Mouse (Mus musculus): ENCODE data around the gene Derl2. TPM values are rescaled to one million over a fixed set of nuclear protein-coding genes. Genes with fewer than 3 reads are reported as not detected.

Gene Derl2
- 28.8 and 33.1 TPM in 2 replicates for polyA plus RNA-seq (2015; fragmentation: Nextera tagmentation; extraction: Ambion mirVana)

GRCm38 (mm10) chr11:71019201-71020068, at the start of gene Derl2, which contains the start of gene Mis12:
TSS of gene Derl2 (minus strand) at chr11:71019841.
TSS of gene Mis12 (plus strand) at chr11:71019611.
- WGBS: under 1% methylated on average over 71 of the region's 71 CpGs
- Histone ChIP-seq H3K4me3 (peak within 1 kb of the TSS; percentile 87), H3K36me3 (replicated peaks) (0 out of 2 replicates have a peak, but pooled peaks cover 2% of the 10 kb centered on the region), H3K4me2 (peak within 1 kb of the TSS; percentile 84), H3K9ac (peak within 1 kb of the TSS; percentile 89), H3K4me1 (peaks cover 46% of the 10 kb centered on the region), H3K9me3 (no peaks in the 10 kb centered on the region), H3K27me3 (replicated peaks) (no peaks in the 10 kb centered on the region), H3K27ac (peak within 1 kb of the TSS; percentile 90)
- ATAC-seq (replicated peaks): peak; percentile 100

GRCm38 (mm10) chr11:71052554-71052953, 32.9 kb upstream of the Derl2 start:
- Histone ChIP-seq H3K4me1 (no peaks in the 10 kb centered on the region), H3K9ac (no peak overlapping the region), H3K27me3 (replicated peaks) (no peaks in the 10 kb centered on the region), H3K4me3 (no peak overlapping the region), H3K36me3 (replicated peaks) (no peaks in the 10 kb centered on the region), H3K27ac (no peak overlapping the region), H3K9me3 (no peaks in the 10 kb centered on the region), H3K4me2 (no peak overlapping the region)
- no peak for ATAC-seq (replicated peaks)
- 0% methylated on average over 1 of the region's 1 CpGs for WGBS

GRCm38 (mm10) chr11:71039526-71040298, 20.1 kb upstream of the Derl2 start:
- H3K27ac ChIP-seq: no peak overlapping the region
- no peaks in the 10 kb centered on the region for H3K27me3 ChIP-seq (replicated peaks)
- H3K4me2 ChIP-seq: no peak overlapping the region
- ATAC-seq (replicated peaks): no peak
- no peaks in the 10 kb centered on the region for H3K9me3 ChIP-seq
- H3K4me1 ChIP-seq: no peaks in the 10 kb centered on the region
- no peaks in the 10 kb centered on the region for H3K36me3 ChIP-seq (replicated peaks)
- 95% methylated on average over 5 of the region's 5 CpGs for WGBS
- no peak overlapping the region for H3K9ac ChIP-seq
- no peak overlapping the region for H3K4me3 ChIP-seq

GRCm38 (mm10) chr11:71033163-71033761, 13.6 kb upstream of the Derl2 start, which contains the start of gene 6330403K07Rik:
TSS of gene 6330403K07Rik (minus strand) at chr11:71033513.
- H3K4me3 ChIP-seq: peak within 1 kb of the TSS; percentile 67
- H3K4me1 ChIP-seq: peaks cover 28% of the 10 kb centered on the region
- WGBS: under 1% methylated on average over 25 of the region's 31 CpGs
- peak within 1 kb of the TSS; percentile 72 for H3K4me2 ChIP-seq
- H3K27me3 ChIP-seq (replicated peaks): no peaks in the 10 kb centered on the region
- H3K9me3 ChIP-seq: no peaks in the 10 kb centered on the region
- H3K36me3 ChIP-seq (replicated peaks): no peaks in the 10 kb centered on the region
- peak within 1 kb of the TSS; percentile 76 for H3K9ac ChIP-seq
- H3K27ac ChIP-seq: peak within 1 kb of the TSS; percentile 95
- peak; percentile 97 for ATAC-seq (replicated peaks)

DNA sequence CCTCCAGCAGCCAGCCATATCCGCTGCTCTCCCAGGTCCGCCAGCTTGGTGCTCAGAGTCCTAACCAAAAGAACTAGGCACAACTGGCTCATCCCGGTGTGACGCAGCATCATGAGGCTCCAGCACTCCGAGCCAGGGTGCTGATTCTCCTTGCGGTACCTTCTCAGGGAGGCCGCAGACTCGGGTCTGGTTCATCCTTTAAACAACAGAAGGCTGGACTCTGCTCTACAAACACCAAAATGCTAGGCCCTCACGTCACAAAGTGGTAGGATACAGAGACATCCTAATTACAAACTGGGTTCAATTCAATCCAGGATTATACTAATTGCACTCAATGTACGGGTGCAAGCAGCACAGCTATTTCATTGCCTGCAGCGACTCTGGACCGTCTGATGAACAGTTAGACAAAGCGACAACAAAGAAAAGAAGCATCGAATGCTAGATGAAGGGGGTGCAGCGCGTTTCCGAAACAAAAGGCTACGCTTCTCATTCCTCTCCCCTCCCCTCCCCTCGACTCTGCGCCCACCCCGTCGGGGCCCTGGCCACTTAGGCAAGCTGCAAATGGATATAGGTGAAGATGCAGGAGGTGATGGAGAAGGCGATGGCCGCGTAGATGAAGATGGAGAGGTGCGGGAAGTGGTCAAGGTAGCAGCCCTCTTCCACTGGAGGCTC, 13.0 kb upstream of the Derl2 start:
- peak; percentile 68 for ATAC-seq (replicated peaks)
- 3% methylated on average over 26 of the region's 26 CpGs for WGBS
- no peaks in the 10 kb centered on the region for H3K27me3 ChIP-seq (replicated peaks)
- H3K4me2 ChIP-seq: peak overlapping the region; percentile 72
- no peaks in the 10 kb centered on the region for H3K9me3 ChIP-seq
- H3K36me3 ChIP-seq (replicated peaks): peaks cover 4% of the 10 kb centered on the region; the same call in 1 of the 2 replicates
- peak overlapping the region; percentile 95 for H3K27ac ChIP-seq
- H3K9ac ChIP-seq: peak overlapping the region; percentile 76
- peak overlapping the region; percentile 67 for H3K4me3 ChIP-seq
- H3K4me1 ChIP-seq: peaks cover 28% of the 10 kb centered on the region

DNA sequence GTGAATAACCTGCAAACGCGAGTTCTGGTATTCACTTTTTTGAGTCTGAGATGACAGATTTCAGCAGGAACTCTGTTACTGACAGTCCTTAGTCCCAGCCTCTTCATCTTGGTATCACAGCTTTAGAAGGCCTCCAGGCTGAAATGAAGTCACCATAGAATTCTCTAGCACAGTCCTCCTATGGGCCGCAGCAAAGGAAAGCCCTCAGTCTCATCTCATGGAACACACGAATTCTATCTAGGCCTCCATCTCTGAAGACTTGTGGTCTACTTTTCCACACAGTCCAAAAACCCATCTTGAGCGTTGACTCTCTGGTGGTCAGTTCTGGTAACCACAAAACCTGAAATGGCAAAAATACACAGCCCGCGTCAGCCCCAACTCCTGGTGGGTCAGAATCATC, 12.4 kb upstream of the Derl2 start:
- no peak for ATAC-seq (replicated peaks)
- H3K4me2 ChIP-seq: peak overlapping the region; percentile 72
- H3K4me1 ChIP-seq: peaks cover 28% of the 10 kb centered on the region
- no peaks in the 10 kb centered on the region for H3K27me3 ChIP-seq (replicated peaks)
- peak overlapping the region; percentile 95 for H3K27ac ChIP-seq
- H3K9ac ChIP-seq: peak overlapping the region; percentile 76
- H3K9me3 ChIP-seq: no peaks in the 10 kb centered on the region
- H3K4me3 ChIP-seq: peak overlapping the region; percentile 67
- H3K36me3 ChIP-seq (replicated peaks): peaks cover 10% of the 10 kb centered on the region
- 37% methylated on average over 7 of the region's 7 CpGs for WGBS

DNA sequence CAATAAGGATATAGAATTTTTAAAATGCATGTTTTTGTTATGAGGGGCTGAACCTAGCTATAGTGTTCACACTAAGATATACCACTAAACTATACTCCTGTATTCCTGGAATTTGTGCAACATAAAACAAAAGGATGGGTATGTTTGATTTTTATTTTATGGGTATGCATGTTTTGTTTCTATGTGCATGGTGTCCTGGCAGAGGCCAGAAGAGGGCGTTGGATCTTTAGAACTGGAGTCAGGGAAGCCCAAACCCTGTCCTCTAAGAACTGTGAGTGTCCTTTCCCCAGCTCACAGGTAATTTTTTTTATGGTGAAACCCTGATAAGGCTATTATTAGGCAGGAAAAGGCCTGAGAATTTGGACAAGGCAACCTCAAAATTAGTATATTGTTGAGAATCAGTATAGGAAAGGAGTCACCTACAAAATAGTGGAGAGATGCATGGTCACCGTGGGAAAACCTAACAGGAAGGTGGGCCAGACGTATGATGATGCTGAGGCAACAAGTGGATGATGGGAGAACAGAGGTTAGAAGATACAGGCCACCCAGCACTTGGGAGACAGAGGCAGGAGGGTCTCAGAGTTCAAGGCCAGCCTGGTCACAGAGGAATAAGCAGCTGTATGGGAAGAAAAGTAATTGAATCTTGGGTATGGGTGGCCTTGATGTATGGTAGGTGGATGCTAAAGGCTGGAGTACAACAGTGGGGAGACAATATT, 9.9 kb upstream of the Derl2 start:
- Histone ChIP-seq H3K27ac (no peak overlapping the region), H3K4me3 (no peak overlapping the region)
- WGBS: 78% methylated on average over 3 of the region's 3 CpGs

DNA sequence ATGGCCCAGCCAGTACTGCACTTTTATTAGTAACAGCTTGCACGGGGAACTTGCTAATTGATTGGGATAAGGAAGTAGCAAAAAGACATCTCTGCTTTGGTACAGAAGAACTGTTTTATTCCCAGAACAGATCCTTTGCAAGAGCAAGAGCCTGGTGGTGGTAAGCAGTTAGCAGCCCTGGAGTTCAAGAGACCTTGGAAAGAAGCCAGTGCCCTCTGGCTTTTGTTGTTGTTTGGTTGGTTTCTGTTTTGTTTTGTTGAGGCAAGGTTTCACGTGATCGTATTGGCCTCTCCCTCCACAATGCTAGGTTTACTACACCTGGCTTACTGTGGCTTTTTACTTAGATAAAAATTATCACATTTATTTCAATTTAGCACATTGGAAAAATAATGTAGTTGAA, 8.6 kb upstream of the Derl2 start:
- Histone ChIP-seq H3K4me1 (peaks cover 23% of the 10 kb centered on the region), H3K9me3 (no peaks in the 10 kb centered on the region), H3K27me3 (replicated peaks) (no peaks in the 10 kb centered on the region), H3K36me3 (replicated peaks) (peaks cover 34% of the 10 kb centered on the region), H3K4me2 (no peak overlapping the region), H3K4me3 (no peak overlapping the region), H3K27ac (no peak overlapping the region), H3K9ac (no peak overlapping the region)
- no peak for ATAC-seq (replicated peaks)
- WGBS: 83% methylated on average over 3 of the region's 3 CpGs

More for the DNA sequence above, 9.9 kb upstream of the Derl2 start:
- no peak overlapping the region for H3K9ac ChIP-seq
- no peak for ATAC-seq (replicated peaks)
- H3K27me3 ChIP-seq (replicated peaks): no peaks in the 10 kb centered on the region
- peaks cover 30% of the 10 kb centered on the region for H3K36me3 ChIP-seq (replicated peaks)
- no peaks in the 10 kb centered on the region for H3K9me3 ChIP-seq
- no peak overlapping the region for H3K4me2 ChIP-seq
- peaks cover 28% of the 10 kb centered on the region for H3K4me1 ChIP-seq

DNA sequence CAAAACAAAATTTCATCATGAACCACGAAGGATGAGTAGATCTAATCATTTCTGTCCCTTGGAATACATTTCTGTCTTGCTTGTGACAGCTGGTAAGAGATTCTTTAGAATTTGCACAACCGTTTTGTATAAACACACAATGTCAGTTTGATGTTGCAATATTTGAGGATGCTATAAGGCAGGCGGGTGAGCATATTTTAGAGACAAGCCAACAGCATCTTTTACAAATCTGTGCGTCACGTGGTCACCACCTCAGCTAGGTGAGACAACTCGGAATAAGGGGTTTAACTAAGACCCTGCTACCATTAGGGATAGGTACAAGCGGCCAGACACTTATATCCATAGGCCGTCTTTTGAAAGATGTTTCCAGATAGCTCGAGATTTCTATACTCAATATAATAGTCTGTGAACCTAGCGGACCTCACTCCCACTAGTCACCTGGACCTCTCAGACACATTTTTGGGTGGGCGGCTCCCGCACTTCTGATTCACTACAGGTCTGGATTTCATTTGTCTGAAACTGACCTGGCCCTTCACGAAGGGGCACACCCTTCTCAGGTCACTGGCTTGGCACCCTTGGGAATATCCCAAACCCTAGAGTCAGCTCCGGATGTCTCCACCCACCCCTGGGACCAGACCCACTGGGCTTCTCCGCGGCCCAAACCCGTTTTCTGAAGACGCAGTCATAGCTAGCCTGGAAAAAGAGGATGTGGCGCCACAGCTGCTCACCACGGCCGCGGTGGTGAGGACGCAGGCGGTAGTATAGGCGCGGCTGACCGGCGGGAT, 1.0 kb downstream of the Derl2 start:
- H3K9ac ChIP-seq: peak overlapping the region; percentile 89
- H3K27me3 ChIP-seq (replicated peaks): no peaks in the 10 kb centered on the region
- H3K4me3 ChIP-seq: peak overlapping the region; percentile 87
- no peaks in the 10 kb centered on the region for H3K9me3 ChIP-seq
- H3K4me2 ChIP-seq: peak overlapping the region; percentile 84
- peak; percentile 32; the same call in 1 of the 2 replicates for ATAC-seq (replicated peaks)
- peaks cover 43% of the 10 kb centered on the region for H3K4me1 ChIP-seq
- H3K36me3 ChIP-seq (replicated peaks): no peaks in the 10 kb centered on the region
- WGBS: 6% methylated on average over 28 of the region's 28 CpGs
- peak overlapping the region; percentile 85 for H3K27ac ChIP-seq

GRCm38 (mm10) chr11:71017051-71017450, 2.6 kb downstream of the Derl2 start:
- H3K27ac ChIP-seq: no peak overlapping the region
- WGBS: 90% methylated on average over 1 of the region's 1 CpGs
- H3K9ac ChIP-seq: no peak overlapping the region
- peak overlapping the region; percentile 15; the same call in 1 of the 2 replicates for H3K4me2 ChIP-seq
- H3K4me1 ChIP-seq: peaks cover 41% of the 10 kb centered on the region
- ATAC-seq (replicated peaks): no peak
- H3K4me3 ChIP-seq: no peak overlapping the region
- no peaks in the 10 kb centered on the region for H3K27me3 ChIP-seq (replicated peaks)
- H3K36me3 ChIP-seq (replicated peaks): peaks cover 9% of the 10 kb centered on the region
- H3K9me3 ChIP-seq: no peaks in the 10 kb centered on the region

Data from midbrain, embryonic 15.5 days (tissue).